Mouse (Mus musculus) megakaryocyte-erythroid progenitor cell, adult 5-6 weeks (primary cell): Measurements from ENCODE around the gene Hist1h4j. TPM values are rescaled to one million over a fixed set of nuclear protein-coding genes. Genes with fewer than 3 reads are reported as not detected.
"Not testable (repeated sequence)": the region's sequence is repeated elsewhere in the genome, so short reads cannot be mapped to it uniquely, and the experiment has no call there.

Experiments used
- ATAC-seq: replicated peaks from 2 replicates; pipeline ENCODE4 v1.8.0; 2016; ENCODE audit warnings: mild to moderate bottlenecking, inconsistent platforms; ENCODE audit not compliant: severe bottlenecking, poor library complexity, low FRiP score, low TSS enrichment
- total RNA-seq, 2 experiments: library from RNA; stranded (forward) in 1 of 2; stranded (reverse) in 1 of 2; fragments of 200-1000, 215-1000 nt in 1 of 2; fragments of >200 nt in 1 of 2; fragmentation: Nextera tagmentation in 1 of 2; gene quantifications; 2 replicates each; pipeline ENCODE4 v1.2.3; 2014 to 2017

Hist1h4j gene
- total RNA-seq (2014; fragmentation: Nextera tagmentation) (3.8 and 29.3 TPM in 2 replicates), total RNA-seq (2017) (302 and 554 TPM in 2 replicates)

GRCm38 (mm10) chr13:21734906-21735767, at the start of gene Hist1h4j:
Gene Hist1h4j, plus strand, starts transcription at chr13:21735064.
- peak; percentile 89 for ATAC-seq

GRCm38 (mm10) chr13:21697811-21698210, 37.1 kb upstream of the Hist1h4j start, which contains the start of gene Olfr1359:
Gene Olfr1359, plus strand, starts transcription at chr13:21698111.
- ATAC-seq: no peak

GRCm38 (mm10) chr13:21706669-21707068, 28.2 kb upstream of the Hist1h4j start:
- ATAC-seq: no peak

- ATAC-seq: peak; percentile 80
Measured at GRCm38 (mm10) chr13:21710031-21710711, 24.7 kb upstream of the Hist1h4j start.

- ATAC-seq: peak; percentile 17; the same call in 1 of the 2 replicates
Measured at GRCm38 (mm10) chr13:21710821-21711525, 23.9 kb upstream of the Hist1h4j start.

GRCm38 (mm10) chr13:21711698-21712097, 23.2 kb upstream of the Hist1h4j start:
- ATAC-seq: peak; percentile 27

- peak; percentile 27 for ATAC-seq
Measured at GRCm38 (mm10) chr13:21714725-21715124, 20.1 kb upstream of the Hist1h4j start.

GRCm38 (mm10) chr13:21715131-21715863, 19.6 kb upstream of the Hist1h4j start:
- 0 out of 2 replicates have a peak, but pooled peaks have one; percentile 11 for ATAC-seq

GRCm38 (mm10) chr13:21715864-21716539, 18.9 kb upstream of the Hist1h4j start, which contains the start of the genes Hist1h2bl and Hist1h2ai:
Gene Hist1h2bl, minus strand, starts transcription at chr13:21716143.
Gene Hist1h2ai, plus strand, starts transcription at chr13:21716422.
- peak; percentile 79 for ATAC-seq

GRCm38 (mm10) chr13:21716540-21717391, 18.1 kb upstream of the Hist1h4j start:
- peak; percentile 19 for ATAC-seq

- peak; percentile 35 for ATAC-seq
Measured at GRCm38 (mm10) chr13:21717397-21718357, 17.2 kb upstream of the Hist1h4j start, which contains the start of gene Hist1h3h. Gene Hist1h3h, plus strand, starts transcription at chr13:21717659.

- no peak for ATAC-seq
Measured at GRCm38 (mm10) chr13:21718381-21719080, 16.3 kb upstream of the Hist1h4j start.

- not testable (repeated sequence) for ATAC-seq
Measured at GRCm38 (mm10) chr13:21721107-21721756, 13.6 kb upstream of the Hist1h4j start.

- peak; percentile 91 for ATAC-seq
Measured at GRCm38 (mm10) chr13:21721757-21722372, 13.0 kb upstream of the Hist1h4j start, which contains the start of gene Hist1h2bm. Gene Hist1h2bm, plus strand, starts transcription at chr13:21722044.
